Mouse (Mus musculus) layer of hippocampus, adult 11-12 months (tissue): ENCODE results near the gene St6galnac5.
"Not testable (repeated sequence)": the region's sequence is repeated elsewhere in the genome, so short reads cannot be mapped to it uniquely, and the experiment has no call there.

ENCODE experiments used
- DNase-seq: peaks from one replicate; pipeline ENCODE4 v3.0.0; 2022; ENCODE audit warnings: low spot score

The St6galnac5 gene

DNA sequence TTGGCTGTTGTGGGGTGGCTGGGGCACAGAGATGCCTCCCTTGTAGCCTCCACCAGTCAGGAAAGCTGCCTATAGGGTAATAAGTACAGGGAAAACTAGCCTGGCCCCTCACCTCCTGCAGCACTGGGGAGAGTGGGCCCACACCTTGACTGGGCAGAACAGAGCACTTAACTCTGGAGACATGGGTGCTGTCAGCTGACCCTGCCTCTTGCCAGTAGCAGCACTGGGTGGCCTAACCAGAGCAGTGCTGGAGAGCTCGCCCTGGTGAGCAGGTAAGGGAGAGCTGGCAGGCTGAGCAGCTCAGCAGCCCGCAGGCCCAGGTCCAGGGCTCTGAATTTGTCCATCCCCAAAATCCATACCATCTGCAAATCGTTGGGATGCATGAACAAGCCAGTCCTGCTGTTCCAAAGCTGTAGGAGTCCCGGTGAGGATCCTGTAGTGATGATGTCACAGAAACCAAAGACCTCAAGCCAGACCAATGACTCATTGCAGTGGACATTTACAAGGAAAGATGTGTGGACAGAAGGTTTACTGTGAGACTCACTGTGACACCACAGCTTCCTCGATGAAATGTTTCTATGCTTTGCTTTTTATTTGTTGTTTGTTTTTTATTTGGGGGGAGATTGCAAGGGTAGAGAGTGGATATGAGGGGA, 193.6 kb downstream of the St6galnac5 start:
- DNase-seq, result not testable (repeated sequence)

DNA sequence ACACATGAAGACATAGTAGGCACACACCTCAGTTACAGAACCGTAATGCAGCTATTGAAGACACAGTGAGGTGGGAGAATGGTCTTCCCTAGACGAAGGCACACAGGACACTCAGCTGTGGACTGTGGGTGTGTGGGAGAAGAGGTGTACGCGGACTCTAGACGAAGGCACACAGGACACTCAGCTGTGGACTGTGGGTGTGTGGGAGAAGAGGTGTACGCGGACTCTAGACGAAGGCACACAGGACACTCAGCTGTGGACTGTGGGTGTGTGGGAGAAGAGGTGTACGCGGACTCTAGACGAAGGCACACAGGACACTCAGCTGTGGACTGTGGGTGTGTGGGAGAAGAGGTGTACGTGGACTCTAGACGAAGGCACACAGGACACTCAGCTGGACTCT, 197.7 kb downstream of the St6galnac5 start:
- DNase-seq, result not testable (repeated sequence)

DNA sequence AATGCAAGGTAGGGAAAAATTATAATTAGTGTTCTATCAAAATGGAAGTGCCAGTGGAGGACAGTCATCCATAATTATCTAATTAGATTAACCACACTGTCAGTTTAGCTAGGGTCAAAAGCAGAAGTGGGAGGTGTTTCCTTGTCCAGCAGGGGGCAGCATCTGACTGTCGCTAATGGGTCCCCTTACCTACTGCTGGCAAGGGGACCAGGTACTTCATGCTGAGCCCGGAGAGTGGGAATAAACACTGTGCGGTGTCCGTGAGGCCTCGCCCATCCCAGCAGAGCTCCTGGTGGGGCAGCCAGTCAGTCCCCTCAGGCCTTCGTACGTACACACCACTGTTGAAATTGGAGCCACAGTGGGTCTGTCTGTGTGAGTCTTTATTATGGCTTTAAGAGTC, 198.3 kb downstream of the St6galnac5 start:
- peak; percentile 70 for DNase-seq

DNA sequence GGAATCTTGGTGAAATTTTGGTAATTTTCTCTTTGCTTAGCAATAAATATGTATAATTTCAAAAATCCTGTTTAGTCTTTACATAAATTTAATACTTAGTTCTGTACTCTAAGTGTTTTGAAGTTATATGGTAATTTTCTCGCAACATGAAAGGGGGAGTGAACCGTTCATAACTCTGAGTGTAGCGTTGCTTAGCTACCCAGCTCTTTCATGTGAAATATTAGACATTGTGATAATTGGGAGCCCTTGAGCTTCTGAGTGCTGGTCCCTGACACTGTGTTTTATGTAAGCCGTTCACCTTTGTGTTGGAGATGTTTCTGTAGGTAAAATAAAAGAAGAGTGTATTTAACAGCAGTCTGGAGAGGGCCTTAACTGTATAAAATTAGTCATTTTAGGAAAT, 202.2 kb downstream of the St6galnac5 start:
- DNase-seq, result no peak

DNA sequence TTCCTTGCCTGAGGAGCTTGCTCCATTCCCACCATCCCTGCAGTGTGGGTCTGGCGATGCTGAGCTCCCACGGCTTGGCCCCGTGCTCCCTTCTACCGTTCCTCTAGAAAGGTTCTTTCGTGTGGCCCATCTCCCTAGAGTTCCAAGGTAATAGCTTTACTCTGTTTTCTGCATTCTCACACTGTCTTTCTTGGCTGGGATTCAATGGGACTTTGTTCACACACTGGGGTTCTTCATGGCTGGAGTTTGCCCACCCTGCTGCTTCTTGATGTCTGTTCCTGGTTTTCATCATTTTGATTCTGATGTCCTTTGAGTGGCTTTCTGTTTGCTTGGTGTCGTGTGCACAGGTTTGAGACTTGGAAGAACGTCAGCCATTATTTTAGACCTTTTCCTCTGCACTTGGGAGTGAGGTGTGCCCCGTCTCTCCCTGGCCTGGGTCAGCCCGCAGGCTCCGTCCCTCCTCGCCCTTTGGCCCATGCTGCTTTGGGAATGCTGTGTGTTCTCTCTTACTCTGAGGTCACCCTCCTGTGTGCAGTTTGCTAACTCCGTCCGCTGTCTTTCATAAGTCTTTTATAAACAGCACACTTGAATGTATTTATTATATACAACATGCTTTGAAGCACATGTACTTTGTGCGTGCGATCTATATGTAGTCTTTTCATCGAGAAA, 205.0 kb downstream of the St6galnac5 start:
- no peak for DNase-seq

DNA sequence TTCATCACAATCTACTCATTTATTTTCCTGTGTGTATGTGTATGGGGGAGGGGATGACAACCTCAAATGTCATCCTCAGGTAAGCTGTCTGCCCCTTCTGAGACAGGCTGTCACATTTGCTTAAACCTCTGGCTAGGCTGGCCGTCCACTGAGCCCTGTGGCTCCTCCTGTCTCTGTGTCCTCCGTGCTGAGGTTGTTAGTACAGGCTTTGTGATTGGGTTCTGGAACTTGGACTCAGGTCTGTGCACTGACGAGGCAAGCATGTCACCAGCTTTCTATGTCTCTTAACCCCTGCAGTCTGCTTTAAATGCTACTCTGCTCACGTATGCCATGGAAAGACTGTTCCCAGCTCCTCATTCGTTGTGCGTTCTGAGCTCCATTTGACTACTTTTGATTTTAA, 205.7 kb downstream of the St6galnac5 start:
- no peak for DNase-seq

DNA sequence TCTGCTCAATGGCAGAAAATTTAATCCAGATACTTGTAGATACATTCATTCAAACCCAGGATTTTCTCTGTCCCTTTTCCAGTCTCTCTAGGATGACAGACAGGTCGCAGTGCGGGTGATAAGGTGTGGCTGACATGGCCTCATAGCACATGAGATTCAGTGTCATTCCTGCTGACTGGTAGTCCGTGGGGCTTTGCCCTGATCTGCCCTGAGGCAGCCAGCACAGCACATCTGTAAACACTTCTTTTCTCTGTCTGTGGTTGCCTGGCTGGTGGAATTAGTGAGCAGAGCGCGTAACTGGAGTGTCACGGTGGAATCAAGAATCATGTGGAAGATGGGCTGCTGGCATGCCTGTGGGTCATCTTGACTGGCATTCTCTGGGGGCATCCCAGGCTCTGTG, 212.0 kb downstream of the St6galnac5 start:
- DNase-seq, result no peak

DNA sequence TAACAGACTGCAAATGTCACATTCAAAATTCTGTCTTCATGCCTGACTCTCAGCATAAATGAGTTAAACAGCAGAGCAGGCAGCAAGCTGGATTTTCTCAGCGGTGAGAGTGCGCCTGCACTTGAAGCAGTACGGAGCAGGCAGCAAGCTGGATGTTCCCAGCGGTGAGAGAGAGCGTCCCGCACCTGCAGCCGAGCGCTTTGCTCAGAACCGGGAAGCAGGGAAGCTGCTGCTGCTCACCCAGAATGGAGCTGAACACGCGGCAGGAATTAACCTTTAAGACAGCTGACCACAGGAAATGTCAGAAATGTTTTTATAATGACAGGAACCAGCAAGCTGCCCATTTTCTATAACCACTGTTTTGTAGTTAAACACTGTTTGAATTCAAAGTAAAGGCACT, 214.6 kb downstream of the St6galnac5 start:
- DNase-seq, result no peak
